Mouse (Mus musculus) c-Kit-negative CD71-positive TER-119-positive erythroid progenitor cells, embryonic 14.5 days (primary cell): ENCODE measurements at regions not wholly inside any gene's neighbourhood (a gene's known extent, or its start where the extent isn't known, plus 50 kb on each side); places are given as distances from the start of the nearest gene placed in this dataset.

Experiments
- DNase-seq: peaks from one replicate; pipeline ENCODE4 v3.0.0-alpha.2; 2013; ENCODE audit warnings: low read depth, low spot score

DNA sequence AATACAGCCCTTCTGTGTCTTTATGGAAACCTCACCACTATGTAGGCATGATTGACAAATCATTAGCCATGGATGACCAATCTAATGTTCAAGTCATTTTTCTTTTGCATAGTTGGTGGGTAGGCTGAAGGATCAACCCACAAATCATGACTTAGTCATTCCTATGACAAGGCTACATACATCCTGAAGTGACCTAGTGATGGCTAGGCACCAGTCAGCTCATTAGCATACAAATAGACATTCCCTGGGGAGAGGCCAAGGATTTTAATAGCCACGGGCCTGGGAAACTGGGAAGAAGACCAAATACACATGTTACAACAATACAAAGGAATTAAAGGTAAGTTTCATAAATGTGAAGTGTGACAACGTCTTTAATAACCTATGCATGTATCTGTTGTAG lies 231.1 kb upstream of the Arglu1 start:
- no peak for DNase-seq

DNA sequence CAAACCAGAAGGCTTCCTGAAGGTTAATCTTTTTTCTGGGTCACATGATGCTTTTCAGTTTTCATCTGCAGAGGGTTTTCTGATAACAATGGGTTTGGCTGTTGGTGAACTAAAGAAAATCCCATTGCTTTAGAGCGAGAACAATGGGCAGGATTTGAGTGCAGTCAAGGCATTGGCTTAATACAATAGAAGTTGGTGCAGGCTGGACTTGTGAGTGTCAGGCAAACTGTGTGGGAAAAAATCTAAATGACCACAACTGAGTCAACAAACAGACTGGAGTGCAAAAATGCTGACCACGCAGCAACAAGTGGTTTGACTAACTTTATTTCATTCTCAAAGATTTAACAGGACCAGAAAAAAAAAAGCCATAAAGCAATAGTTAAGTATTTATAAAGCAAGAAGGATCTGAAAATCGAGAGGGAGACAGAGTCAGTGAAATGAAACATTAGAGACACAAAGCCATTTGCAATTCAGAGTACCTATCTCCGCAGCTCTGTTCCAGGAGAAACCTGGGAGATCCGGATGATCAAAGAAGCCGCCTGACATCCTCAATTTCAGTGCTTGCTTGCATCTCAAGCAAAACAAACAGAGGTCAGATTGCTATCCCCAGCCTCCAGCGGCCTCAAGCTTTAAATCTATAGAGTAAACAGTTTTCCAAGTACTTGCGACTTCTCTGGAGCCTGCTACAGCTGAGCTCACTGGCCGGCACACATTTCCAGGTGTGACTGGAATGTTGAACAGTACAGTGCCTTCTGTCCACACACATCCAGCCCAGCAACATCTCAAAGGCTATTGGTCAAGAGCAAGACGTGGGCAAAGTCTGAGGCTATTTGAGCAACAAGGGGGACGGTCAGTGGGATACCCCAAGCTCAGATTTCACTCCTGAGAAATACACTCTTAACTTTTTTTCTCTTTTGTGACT lies 229.5 kb upstream of the Arglu1 start:
- no peak for DNase-seq

GRCm38 (mm10) chr8:8919040-8919439 lies 228.7 kb upstream of the Arglu1 start:
- no peak for DNase-seq

DNA sequence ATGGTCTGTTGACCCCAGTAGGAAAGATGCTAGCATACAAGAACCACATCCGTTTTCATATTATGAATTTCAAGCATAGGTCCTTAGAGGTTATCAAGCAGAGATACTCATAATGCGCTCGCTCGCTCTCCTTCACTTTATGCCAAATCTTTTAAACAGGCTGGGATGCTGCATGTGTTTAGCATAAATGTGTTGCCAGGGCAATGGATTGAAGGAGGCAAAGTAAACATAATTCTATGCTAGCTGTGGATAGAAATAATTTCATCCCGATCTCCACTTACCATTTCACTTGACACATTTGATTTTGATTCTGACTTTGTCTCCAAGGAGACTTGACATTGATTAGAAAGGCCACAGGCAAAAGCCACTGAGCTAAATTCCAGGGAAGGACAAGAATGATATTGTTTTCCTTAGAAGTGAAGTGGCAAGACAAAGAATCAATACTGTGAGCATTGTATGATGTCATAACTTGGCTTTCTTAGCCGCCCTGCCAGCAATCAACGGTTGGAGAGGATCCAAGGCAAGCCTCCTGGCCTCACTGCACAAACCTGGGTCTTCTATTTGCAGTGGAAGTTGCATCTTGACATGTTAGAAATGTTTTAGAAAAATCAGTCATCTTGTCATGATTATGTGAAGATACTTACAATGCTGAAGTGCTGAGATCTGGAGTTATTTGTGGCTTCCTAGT lies 217.3 kb upstream of the Arglu1 start:
- no peak for DNase-seq

GRCm38 (mm10) chr8:8892996-8893395 lies 202.7 kb upstream of the Arglu1 start:
- DNase-seq, result no peak

- no peak for DNase-seq
These were observed 187.0 kb upstream of the Arglu1 start for GRCm38 (mm10) chr8:8877286-8877685.

DNA sequence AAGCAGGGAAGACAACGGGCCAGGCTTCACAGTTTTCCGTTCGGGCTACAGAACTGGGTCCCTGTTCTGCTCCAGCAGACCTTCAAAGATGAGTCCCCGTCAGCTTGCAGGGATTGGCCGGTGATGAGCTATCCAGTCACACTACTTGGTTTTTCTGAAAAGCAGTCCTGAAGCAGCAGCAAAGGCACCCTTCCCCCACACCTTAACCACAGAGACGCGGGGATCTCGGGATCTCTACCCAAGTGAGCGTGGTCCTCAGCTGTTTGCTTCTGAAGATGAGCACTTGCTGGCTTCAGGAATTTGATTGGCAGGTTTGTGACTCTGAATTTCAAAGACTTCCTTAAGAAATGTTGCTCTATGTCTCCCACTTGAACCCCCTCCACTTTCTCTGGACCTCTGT lies 186.6 kb upstream of the Arglu1 start:
- no peak for DNase-seq

DNA sequence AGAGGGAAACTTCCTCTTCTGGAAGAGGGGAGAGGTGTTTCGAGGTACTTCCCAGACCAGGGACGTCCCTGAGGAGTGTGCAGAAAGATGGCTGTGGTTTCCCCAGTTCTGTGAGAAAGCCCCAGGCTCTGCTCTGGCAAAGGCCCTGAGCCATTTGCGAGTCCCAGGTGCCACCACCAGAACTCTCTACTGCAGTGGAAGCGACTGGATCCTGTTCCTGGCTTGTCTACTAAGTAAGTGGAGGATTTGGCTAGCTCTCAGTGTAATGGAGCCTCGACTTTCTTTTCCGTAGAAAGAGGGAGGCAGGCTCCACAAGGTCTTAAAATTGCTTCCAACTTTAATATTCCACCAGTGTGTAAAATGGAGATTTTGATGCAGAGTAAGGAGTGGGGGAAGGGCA lies 186.1 kb upstream of the Arglu1 start:
- DNase-seq, result no peak

- DNase-seq, result no peak
These were observed 181.6 kb upstream of the Arglu1 start for GRCm38 (mm10) chr8:8871938-8872337.

GRCm38 (mm10) chr8:8871039-8871438 lies 180.7 kb upstream of the Arglu1 start:
- no peak for DNase-seq

DNA sequence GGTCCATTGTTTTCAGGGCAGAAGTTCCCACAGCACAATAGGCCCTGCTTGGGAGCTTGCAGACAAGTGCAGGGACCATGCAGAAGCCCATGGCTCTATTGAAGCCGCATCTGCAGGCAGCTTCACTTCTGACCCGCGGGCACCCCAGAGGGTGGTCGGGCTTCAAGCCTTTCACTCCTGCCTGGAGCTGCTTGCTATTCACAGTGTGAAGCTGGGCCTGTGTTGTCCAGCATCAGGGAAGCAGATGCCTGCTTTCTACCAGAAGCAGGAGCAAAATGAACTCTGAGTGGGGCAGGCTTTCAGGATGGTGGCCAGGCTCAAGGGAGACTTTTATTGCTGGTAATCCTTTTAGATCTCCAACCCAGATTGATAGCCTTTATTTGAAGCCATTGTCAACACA lies 180.2 kb upstream of the Arglu1 start:
- DNase-seq, result no peak

GRCm38 (mm10) chr8:8869338-8869737 lies 179.0 kb upstream of the Arglu1 start:
- DNase-seq, result no peak

GRCm38 (mm10) chr8:8867924-8868323 lies 177.6 kb upstream of the Arglu1 start:
- DNase-seq, result no peak

DNA sequence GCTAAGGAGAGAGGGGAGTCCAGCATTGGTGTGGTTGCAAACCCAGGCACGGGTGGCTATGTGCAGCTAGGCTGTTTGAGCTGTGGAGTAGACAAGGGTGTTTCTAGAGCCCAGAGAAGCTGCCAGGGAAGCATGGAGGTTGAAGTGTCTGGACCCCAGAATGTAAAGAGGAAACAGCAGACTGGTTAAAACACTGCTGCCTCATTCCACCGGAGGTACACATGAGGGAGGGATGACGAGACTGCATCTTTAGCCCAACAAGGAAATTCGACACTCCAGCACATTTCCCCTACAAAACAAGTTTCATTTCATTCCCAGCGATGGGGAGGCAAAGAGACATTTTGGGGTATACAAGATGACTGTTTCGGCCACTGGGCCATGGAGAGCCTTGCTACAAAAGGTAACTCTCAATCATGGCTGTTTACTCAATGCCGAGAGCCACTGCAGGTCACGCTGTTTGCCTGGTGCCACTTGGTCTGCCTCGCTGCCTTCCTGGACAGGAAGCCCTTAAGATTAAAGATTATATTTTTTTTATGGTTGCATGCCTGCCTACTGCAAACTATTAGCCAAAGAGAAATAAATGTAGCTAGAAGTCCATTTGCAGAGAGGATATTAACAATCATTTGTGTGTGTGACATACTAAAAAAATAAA lies 176.9 kb upstream of the Arglu1 start:
- DNase-seq, result no peak

DNA sequence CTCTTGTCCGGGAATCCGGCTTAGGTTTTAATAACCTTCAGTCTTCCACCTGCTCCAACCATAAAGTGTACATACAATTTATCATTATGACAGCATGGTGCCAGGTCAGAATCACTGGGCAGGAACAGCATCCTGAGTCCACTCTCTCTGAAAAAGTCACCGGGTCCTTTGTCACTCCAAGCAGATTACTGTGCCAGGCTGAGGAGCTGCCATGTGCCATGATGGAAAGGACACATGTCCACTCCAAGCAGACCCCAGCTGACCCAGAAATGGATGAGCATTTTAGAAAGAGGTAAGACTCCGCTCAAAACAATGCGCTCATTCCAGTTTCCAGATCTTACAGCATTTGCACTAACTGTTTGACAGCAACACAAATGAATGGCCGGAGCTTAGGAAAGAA lies 172.4 kb upstream of the Arglu1 start:
- DNase-seq, result no peak

- DNase-seq, result no peak
These were observed 171.1 kb upstream of the Arglu1 start for GRCm38 (mm10) chr8:8861331-8861940.

DNA sequence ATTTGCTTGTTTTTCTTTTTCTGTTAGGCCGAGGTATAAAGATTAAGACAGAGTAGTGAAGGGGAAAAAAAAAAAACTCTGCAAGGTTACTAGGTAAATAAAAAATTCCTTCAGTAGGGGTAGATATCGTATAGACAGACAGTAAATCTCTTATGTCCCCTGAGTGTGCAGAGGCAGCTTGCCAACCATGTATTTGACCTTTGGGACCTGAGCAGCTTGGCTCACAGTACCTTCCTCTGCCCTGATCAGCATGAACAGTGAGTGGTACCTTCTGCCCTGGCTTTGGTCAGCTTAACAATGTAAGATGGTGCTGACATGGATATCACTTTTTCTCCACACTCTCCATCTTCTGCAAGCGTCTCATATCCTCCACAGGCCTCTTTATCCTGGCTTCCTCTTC lies 168.3 kb upstream of the Arglu1 start:
- no peak for DNase-seq

- no peak for DNase-seq
These were observed 162.5 kb upstream of the Arglu1 start for GRCm38 (mm10) chr8:8852656-8853366.

DNA sequence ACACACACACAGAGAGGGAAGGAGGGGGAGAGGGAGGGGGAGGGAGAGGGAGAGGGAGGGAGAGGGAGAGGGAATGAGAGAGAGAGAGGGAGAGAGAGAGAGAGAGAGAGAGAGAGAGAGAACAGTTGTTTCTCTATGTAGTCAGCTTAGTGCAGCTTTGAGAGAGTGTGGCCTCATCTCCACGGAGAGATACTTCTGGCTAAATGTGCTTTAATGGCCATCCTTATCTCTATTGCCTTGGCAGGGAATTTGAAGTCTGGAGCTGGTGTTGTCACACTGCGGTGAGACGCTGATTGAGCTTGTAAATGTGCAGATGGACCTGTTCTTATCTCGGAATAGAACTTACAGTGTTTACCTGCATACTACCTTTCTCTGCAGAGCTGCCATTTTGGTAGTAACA lies 160.9 kb upstream of the Arglu1 start:
- no peak for DNase-seq

DNA sequence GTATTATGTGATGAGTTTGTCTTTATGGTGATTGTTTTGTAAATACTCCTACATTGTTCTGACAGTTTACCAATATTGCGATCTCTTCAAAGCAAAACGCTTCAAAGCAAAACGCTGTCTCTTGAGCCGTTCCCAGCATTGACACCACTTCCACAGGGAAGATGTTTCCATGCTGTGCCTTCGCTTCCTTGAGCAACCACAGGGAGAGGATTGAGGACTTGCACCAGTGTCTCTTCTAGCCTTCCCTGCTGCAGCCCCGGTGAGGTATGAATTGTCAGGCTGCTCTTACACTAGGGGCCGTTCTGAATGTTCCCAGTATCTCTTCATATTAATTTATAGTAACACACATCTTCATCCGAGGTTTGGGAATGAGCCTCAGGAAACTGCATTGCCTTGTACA lies 160.4 kb upstream of the Arglu1 start:
- DNase-seq, result no peak

DNA sequence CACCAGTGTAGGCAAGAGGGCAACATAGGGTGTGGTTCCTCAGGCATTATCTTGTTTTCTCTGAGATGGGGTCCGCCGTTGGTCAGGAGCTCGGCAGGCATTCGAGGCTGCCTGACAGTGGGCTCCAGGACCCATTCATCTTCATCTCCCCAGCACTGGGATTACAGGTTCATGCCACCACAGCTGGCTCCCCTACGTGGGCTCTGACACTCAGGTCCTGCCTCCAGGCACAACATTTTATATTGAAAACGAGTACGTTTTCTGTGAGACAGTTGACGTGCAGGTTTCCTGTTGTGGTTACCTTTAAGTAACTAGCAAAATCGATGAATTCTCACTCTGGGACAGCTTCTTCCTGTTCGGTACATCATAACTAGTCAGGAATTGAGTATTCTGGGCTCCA lies 157.3 kb upstream of the Arglu1 start:
- no peak for DNase-seq

GRCm38 (mm10) chr8:8842326-8842725 lies 152.0 kb upstream of the Arglu1 start:
- no peak for DNase-seq
